Mouse (Mus musculus): ENCODE data around the gene Slc35f3. TPM values are rescaled to one million over a fixed set of nuclear protein-coding genes. Genes with fewer than 3 reads are reported as not detected.

Gene Slc35f3
- 0.18 and 0.26 TPM in 2 replicates for polyA plus RNA-seq (2015; fragmentation: Nextera tagmentation; extraction: Ambion mirVana)

DNA sequence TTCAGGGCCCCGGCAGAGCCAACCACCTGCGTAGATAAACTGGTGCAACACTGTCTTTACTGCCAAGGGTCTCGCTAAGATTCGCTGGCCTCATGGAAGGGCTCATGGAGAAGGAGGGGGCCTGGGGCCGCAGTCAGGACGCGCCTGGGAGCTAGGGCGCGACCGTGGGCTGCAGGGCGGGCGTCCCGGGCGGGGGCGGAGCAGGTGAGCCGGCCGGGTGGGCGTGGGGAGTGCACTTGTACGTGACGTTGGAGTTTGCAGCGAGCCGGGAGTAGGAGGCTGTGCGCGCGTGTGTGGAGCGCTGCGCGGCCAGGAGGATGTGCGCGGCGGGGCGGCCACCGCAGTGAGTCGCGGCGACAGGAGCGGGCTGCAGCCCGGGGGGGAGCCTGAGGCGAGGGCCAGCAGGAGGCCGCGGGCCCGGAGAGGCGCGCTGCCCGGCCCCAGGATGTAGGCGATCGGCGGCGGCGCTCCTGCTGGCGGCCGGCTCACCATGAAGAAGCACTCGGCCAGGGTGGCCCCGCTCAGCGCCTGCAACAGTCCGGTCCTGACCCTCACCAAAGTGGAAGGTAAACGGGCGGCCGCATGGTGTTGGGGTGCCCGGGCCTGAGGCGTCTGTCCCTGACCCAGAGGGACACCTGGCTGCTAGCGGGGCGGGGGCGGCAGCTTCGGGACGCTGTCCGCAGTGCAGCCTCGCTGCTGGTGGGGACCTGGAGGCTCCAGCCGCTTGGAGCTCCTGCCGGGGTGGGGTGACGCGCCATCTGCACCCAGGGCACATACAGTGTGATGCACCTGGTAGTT is at the start of gene Slc35f3:
Slc35f3 (plus strand) TSS at position 263 of the 798 bp plus-strand sequence.
- no peak within 1 kb of the TSS for H3K27ac ChIP-seq
- 1% methylated on average over 63 of the region's 72 CpGs for WGBS
- no peaks in the 10 kb centered on the region for H3K9me3 ChIP-seq (replicated peaks)
- no peaks in the 10 kb centered on the region for H3K36me3 ChIP-seq (ENCODE audit: poor library complexity, severe bottlenecking)
- H3K9ac ChIP-seq = peak within 1 kb of the TSS; percentile 70
- peak; percentile 78 for ATAC-seq
- H3K4me3 ChIP-seq = peak within 1 kb of the TSS; percentile 56
- peaks cover 32% of the 10 kb centered on the region for H3K27me3 ChIP-seq
- H3K4me1 ChIP-seq = peaks cover 4% of the 10 kb centered on the region; the same call in 1 of the 2 replicates
- H3K4me2 ChIP-seq = peak within 1 kb of the TSS; percentile 97

DNA sequence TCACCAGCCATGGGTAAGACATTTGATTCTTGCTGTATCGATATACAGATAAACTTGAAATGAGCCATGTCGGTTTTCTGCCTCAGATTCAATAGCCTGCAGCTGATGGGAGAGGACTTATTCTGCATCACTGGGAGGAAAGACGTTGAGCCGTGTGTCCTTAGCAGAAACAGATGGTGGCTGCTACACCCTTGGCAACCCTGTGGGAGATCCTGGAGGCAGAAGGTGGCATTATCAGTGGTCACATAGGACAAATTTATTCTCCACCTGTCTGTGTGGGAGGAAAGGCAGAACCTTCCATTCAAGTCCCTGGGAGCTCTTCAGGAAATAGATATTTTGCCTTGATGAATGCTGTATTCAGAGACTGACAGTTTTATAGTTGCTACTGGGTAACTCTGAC is 47.9 kb upstream of the Slc35f3 start:
- Histone ChIP-seq H3K27me3 (no peaks in the 10 kb centered on the region), H3K9me3 (replicated peaks) (no peaks in the 10 kb centered on the region), H3K4me2 (no peak overlapping the region), H3K4me3 (no peak overlapping the region), H3K36me3 (ENCODE audit: poor library complexity, severe bottlenecking) (no peaks in the 10 kb centered on the region), H3K4me1 (no peaks in the 10 kb centered on the region), H3K27ac (no peak overlapping the region), H3K9ac (no peak overlapping the region)
- 78% methylated on average over 4 of the region's 4 CpGs for WGBS
- no peak for ATAC-seq

GRCm38 (mm10) chr8:126256585-126257391 is 41.6 kb upstream of the Slc35f3 start:
- H3K27ac ChIP-seq = no peak overlapping the region
- ATAC-seq = no peak; the same call in 1 of the 2 replicates
- H3K9ac ChIP-seq = no peak overlapping the region
- H3K4me2 ChIP-seq = no peak overlapping the region
- no peaks in the 10 kb centered on the region for H3K27me3 ChIP-seq
- no peaks in the 10 kb centered on the region for H3K36me3 ChIP-seq (ENCODE audit: poor library complexity, severe bottlenecking)
- H3K9me3 ChIP-seq (replicated peaks) = no peaks in the 10 kb centered on the region
- no peak overlapping the region for H3K4me3 ChIP-seq
- 15% methylated on average over 9 of the region's 9 CpGs for WGBS
- H3K4me1 ChIP-seq = peaks cover 4% of the 10 kb centered on the region; the same call in 1 of the 2 replicates

- WGBS = 37% methylated on average over 8 of the region's 8 CpGs
Observed at GRCm38 (mm10) chr8:126257392-126257681, 41.0 kb upstream of the Slc35f3 start.

DNA sequence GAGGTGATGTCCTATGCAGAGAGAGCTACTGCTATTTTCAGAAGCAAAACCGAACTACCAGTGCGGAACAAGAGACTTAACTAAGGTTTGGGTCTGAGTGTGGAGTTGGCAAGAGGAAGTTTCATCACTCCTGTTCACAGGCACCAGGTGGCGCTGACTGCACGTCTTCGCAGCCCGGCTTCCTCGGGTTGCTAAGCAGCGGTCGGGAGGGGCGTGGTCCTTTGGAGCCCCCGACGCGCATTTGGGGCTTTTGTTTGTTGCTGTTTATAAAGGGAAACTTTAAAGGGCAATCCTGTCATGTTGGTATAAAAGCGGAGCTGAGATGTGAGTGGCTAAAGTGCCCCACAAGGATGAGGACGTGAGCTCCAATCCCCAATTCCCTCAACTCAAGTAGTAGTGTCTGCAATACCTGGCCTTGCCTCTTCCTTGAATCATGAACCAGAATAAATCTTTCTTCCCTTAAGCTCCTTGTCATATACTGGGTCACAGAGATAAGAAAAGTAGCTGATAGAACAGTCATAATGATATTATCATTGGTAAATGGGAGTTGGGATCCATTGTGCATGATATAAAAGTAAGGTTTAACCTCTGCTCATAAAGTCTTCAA is 40.1 kb upstream of the Slc35f3 start:
- H3K9ac ChIP-seq = no peak overlapping the region
- WGBS = 4% methylated on average over 15 of the region's 15 CpGs
- no peaks in the 10 kb centered on the region for H3K36me3 ChIP-seq (ENCODE audit: poor library complexity, severe bottlenecking)
- H3K4me2 ChIP-seq = peak overlapping the region; percentile 52
- no peak overlapping the region for H3K4me3 ChIP-seq
- H3K27ac ChIP-seq = no peak overlapping the region
- H3K27me3 ChIP-seq = no peaks in the 10 kb centered on the region
- H3K9me3 ChIP-seq (replicated peaks) = no peaks in the 10 kb centered on the region
- peak; percentile 81 for ATAC-seq
- H3K4me1 ChIP-seq = peaks cover 4% of the 10 kb centered on the region; the same call in 1 of the 2 replicates

More at GRCm38 (mm10) chr8:126257392-126257681, 41.0 kb upstream of the Slc35f3 start:
- Histone ChIP-seq H3K4me2 (no peak overlapping the region), H3K27ac (no peak overlapping the region), H3K9ac (no peak overlapping the region), H3K36me3 (ENCODE audit: poor library complexity, severe bottlenecking) (no peaks in the 10 kb centered on the region), H3K4me1 (peaks cover 4% of the 10 kb centered on the region; the same call in 1 of the 2 replicates), H3K4me3 (no peak overlapping the region), H3K9me3 (replicated peaks) (no peaks in the 10 kb centered on the region), H3K27me3 (no peaks in the 10 kb centered on the region)
- no peak for ATAC-seq

- H3K36me3 ChIP-seq (ENCODE audit: poor library complexity, severe bottlenecking) = no peaks in the 10 kb centered on the region
- H3K27me3 ChIP-seq = no peaks in the 10 kb centered on the region
- no peak overlapping the region for H3K9ac ChIP-seq
- 70% methylated on average over 1 of the region's 1 CpGs for WGBS
- no peaks in the 10 kb centered on the region for H3K4me1 ChIP-seq
- H3K4me3 ChIP-seq = no peak overlapping the region
- no peak overlapping the region for H3K4me2 ChIP-seq
- H3K9me3 ChIP-seq (replicated peaks) = no peaks in the 10 kb centered on the region
- ATAC-seq = no peak
- H3K27ac ChIP-seq = no peak overlapping the region
Observed at GRCm38 (mm10) chr8:126265186-126265585, 33.2 kb upstream of the Slc35f3 start.

DNA sequence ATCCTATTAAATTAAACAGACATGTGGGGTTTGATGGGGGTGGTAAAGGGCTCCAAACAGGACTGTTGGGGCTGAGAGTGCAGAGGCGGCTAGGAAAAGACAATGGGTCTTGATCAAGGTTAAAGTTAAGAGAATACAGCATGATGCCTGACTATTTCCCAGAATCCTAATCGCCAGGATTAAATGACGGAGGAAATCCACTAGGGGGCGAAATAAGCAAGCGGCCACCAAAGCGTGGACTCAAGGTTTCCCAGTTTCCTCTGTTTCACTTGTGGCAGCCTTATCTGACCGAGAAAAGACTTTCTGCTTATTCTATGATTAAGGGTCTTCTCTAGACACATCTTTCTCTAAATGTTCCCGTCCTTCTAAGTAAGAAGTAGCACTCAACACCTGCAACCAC is 31.2 kb upstream of the Slc35f3 start:
- Histone ChIP-seq H3K27ac (no peak overlapping the region), H3K4me3 (no peak overlapping the region), H3K9ac (no peak overlapping the region), H3K36me3 (ENCODE audit: poor library complexity, severe bottlenecking) (no peaks in the 10 kb centered on the region), H3K4me2 (no peak overlapping the region), H3K27me3 (no peaks in the 10 kb centered on the region), H3K4me1 (no peaks in the 10 kb centered on the region), H3K9me3 (replicated peaks) (no peaks in the 10 kb centered on the region)
- WGBS = 36% methylated on average over 8 of the region's 8 CpGs
- ATAC-seq = no peak

- 57% methylated on average over 6 of the region's 6 CpGs for WGBS
- no peak overlapping the region for H3K9ac ChIP-seq
- no peak for ATAC-seq
- H3K4me1 ChIP-seq = no peaks in the 10 kb centered on the region
- no peaks in the 10 kb centered on the region for H3K27me3 ChIP-seq
- no peak overlapping the region for H3K4me3 ChIP-seq
- H3K9me3 ChIP-seq (replicated peaks) = no peaks in the 10 kb centered on the region
- no peak overlapping the region for H3K4me2 ChIP-seq
- no peaks in the 10 kb centered on the region for H3K36me3 ChIP-seq (ENCODE audit: poor library complexity, severe bottlenecking)
- no peak overlapping the region for H3K27ac ChIP-seq
Observed at GRCm38 (mm10) chr8:126269733-126270132, 28.6 kb upstream of the Slc35f3 start.

GRCm38 (mm10) chr8:126272445-126272844 is 25.9 kb upstream of the Slc35f3 start:
- Histone ChIP-seq H3K4me1 (no peaks in the 10 kb centered on the region), H3K27me3 (no peaks in the 10 kb centered on the region), H3K36me3 (ENCODE audit: poor library complexity, severe bottlenecking) (no peaks in the 10 kb centered on the region), H3K4me3 (no peak overlapping the region), H3K27ac (no peak overlapping the region), H3K9ac (no peak overlapping the region), H3K4me2 (no peak overlapping the region), H3K9me3 (replicated peaks) (no peaks in the 10 kb centered on the region)
- no peak for ATAC-seq
- WGBS = 97% methylated on average over 2 of the region's 2 CpGs

DNA sequence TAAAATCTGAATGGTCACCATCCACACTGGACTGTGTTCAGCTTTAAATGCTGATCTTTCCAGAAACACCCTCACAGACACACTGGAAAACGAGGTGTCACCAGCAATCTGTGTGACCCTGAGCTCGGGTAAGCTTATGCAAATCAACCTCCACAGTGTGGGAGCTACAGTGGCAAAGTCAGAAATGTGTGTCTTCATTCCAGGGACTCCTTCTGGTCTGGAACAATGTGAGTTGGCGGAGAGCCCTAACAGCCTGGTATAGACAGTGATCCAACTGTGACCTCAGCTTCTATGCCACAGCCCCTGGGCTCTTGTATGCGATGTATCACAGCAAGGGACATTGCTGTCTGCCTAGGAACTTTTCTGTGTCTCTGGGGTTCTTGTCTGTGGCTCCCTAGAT is 25.3 kb upstream of the Slc35f3 start:
- Histone ChIP-seq H3K27me3 (no peaks in the 10 kb centered on the region), H3K36me3 (ENCODE audit: poor library complexity, severe bottlenecking) (no peaks in the 10 kb centered on the region), H3K9ac (no peak overlapping the region), H3K4me1 (no peaks in the 10 kb centered on the region), H3K27ac (no peak overlapping the region), H3K4me3 (no peak overlapping the region), H3K4me2 (no peak overlapping the region), H3K9me3 (replicated peaks) (no peaks in the 10 kb centered on the region)
- WGBS = 53% methylated on average over 4 of the region's 4 CpGs
- no peak for ATAC-seq

DNA sequence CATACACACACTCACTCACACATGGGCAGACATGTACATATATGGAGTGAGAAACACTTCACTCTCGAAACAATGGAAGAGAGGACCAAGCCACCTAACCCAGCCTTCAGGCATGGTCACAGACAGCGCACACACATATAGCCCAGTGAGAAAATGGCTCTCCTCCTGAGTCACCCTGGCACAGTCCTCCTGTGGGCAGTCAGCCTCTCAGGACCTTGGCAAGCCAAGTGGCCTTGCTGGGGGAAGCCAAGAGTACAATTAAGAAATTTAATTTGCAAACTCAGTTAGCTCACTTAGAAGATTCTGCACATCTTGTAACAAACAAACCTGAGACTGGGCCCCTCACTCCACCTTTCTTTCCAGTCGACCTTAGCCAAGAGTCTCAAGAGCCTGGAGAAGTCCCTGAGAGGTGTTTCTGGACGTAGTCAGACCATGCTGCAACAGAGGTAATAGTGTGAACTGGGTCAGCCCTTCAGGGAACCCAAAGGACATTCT is 23.4 kb upstream of the Slc35f3 start:
- 69% methylated on average over 4 of the region's 4 CpGs for WGBS
- Histone ChIP-seq H3K9me3 (replicated peaks) (no peaks in the 10 kb centered on the region), H3K4me1 (no peaks in the 10 kb centered on the region), H3K27ac (no peak overlapping the region), H3K9ac (no peak overlapping the region), H3K27me3 (no peaks in the 10 kb centered on the region), H3K36me3 (ENCODE audit: poor library complexity, severe bottlenecking) (no peaks in the 10 kb centered on the region), H3K4me3 (no peak overlapping the region), H3K4me2 (no peak overlapping the region)
- no peak for ATAC-seq

GRCm38 (mm10) chr8:126275886-126276285 is 22.5 kb upstream of the Slc35f3 start:
- no peak for ATAC-seq

More at GRCm38 (mm10) chr8:126275886-126276285, 22.5 kb upstream of the Slc35f3 start:
- H3K27me3 ChIP-seq = no peaks in the 10 kb centered on the region
- no peak overlapping the region for H3K27ac ChIP-seq
- no peaks in the 10 kb centered on the region for H3K36me3 ChIP-seq (ENCODE audit: poor library complexity, severe bottlenecking)
- H3K4me1 ChIP-seq = no peaks in the 10 kb centered on the region
- no peak overlapping the region for H3K4me3 ChIP-seq
- no peak overlapping the region for H3K4me2 ChIP-seq
- H3K9me3 ChIP-seq (replicated peaks) = no peaks in the 10 kb centered on the region
- H3K9ac ChIP-seq = no peak overlapping the region
- WGBS = 79% methylated on average over 4 of the region's 4 CpGs

Data from forebrain, embryonic 13.5 days (tissue).